Mouse (Mus musculus) stomach, embryonic 16.5 days (tissue): ENCODE results near the gene Mrpl47. TPM values are rescaled to one million over a fixed set of nuclear protein-coding genes. Genes with fewer than 3 reads are reported as not detected.
"Not testable (repeated sequence)": the region's sequence is repeated elsewhere in the genome, so short reads cannot be mapped to it uniquely, and the experiment has no call there.

Experiments
- ATAC-seq: fragments of 200-750 bp; cut with Nextera tagmentation; 2 replicates; pipeline ENCODE4 v1.8.0; 2017; ENCODE audit warnings: moderate number of reproducible peaks, moderate TSS enrichment; ENCODE audit not compliant: insufficient read depth, low FRiP score
- H3K27ac ChIP-seq: fragments of 300-500 bp; sonication (generic); 2 replicates; pipeline ENCODE4 v1.5.1; 2014; ENCODE audit warnings: low read length
- H3K27me3 ChIP-seq: fragments of 300-500 bp; sonication (generic); 2 replicates; pipeline ENCODE4 v1.6.1; 2014; ENCODE audit warnings: low read length, control low read depth, mixed read lengths; ENCODE audit not compliant: control insufficient read depth, insufficient read depth
- H3K36me3 ChIP-seq: fragments of 300-500 bp; sonication (generic); 2 replicates; pipeline ENCODE4 v1.6.1; 2014; ENCODE audit warnings: low read length; ENCODE audit not compliant: control insufficient read depth, insufficient read depth
- H3K4me1 ChIP-seq: fragments of 300-500 bp; sonication (generic); 2 replicates; pipeline ENCODE4 v1.6.1; 2014; ENCODE audit warnings: low read length, control low read depth, mixed read lengths; ENCODE audit not compliant: control insufficient read depth, insufficient read depth
- H3K4me2 ChIP-seq: fragments of 300-500 bp; sonication (generic); 2 replicates; pipeline ENCODE4 v1.6.1; 2014; ENCODE audit warnings: low read depth, low read length, mixed read lengths
- H3K4me3 ChIP-seq: fragments of 300-500 bp; sonication (generic); replicated peaks from 2 replicates; pipeline ENCODE4 v1.5.1; 2014; ENCODE audit warnings: mild to moderate bottlenecking, low read length
- H3K9ac ChIP-seq: fragments of 300-500 bp; sonication (generic); 2 replicates; pipeline ENCODE4 v1.6.1; 2014; ENCODE audit warnings: low read length
- H3K9me3 ChIP-seq: fragments of 300-500 bp; sonication (generic); replicated peaks from 2 replicates; pipeline ENCODE4 v1.6.1; 2016; ENCODE audit warnings: low read length, control low read depth; ENCODE audit not compliant: control insufficient read depth
- WGBS: fragments of 180-500 bp; shearing (Covaris S2); extraction: QIAGEN DNeasy Blood & Tissue Kit; methylation state at CpG from one replicate; pipeline ENCODE4 v1.1.7; 2014; 5-methylcytosine and 5-hydroxymethylcytosine counted together
- polyA plus RNA-seq: library from polyadenylated mRNA; unstranded; fragments of >200 nt; fragmentation: Nextera tagmentation; extraction: Ambion mirVana; gene quantifications from 2 replicates; pipeline ENCODE4 v1.2.1, GENCODE M21; 2015

Gene Mrpl47
- polyA plus RNA-seq, 1 experiment from 2014 or later, result 28.1 TPM

GRCm38 (mm10) chr3:32713711-32714110 is 23.7 kb downstream of the Mrpl47 start:
- no peak overlapping the region for H3K4me2 ChIP-seq
- 92% methylated on average over 3 of the region's 3 CpGs for WGBS
- no peak overlapping the region for H3K27ac ChIP-seq
- H3K4me1 ChIP-seq, result peaks cover 6% of the 10 kb centered on the region; the same call in 1 of the 2 replicates
- no peaks in the 10 kb centered on the region for H3K27me3 ChIP-seq
- H3K9me3 ChIP-seq, result no peaks in the 10 kb centered on the region
- H3K9ac ChIP-seq, result no peak overlapping the region
- ATAC-seq, result no peak
- H3K4me3 ChIP-seq, result no peak overlapping the region
- peaks cover 21% of the 10 kb centered on the region; the same call in 1 of the 2 replicates for H3K36me3 ChIP-seq

- 6% methylated on average over 9 of the region's 9 CpGs for WGBS
- peak overlapping the region; percentile 100 for H3K4me3 ChIP-seq
- H3K27me3 ChIP-seq, result no peaks in the 10 kb centered on the region
Observed at GRCm38 (mm10) chr3:32709388-32709787, 28.0 kb downstream of the Mrpl47 start.

GRCm38 (mm10) chr3:32708368-32709231 is 28.8 kb downstream of the Mrpl47 start:
- H3K27ac ChIP-seq, result peak overlapping the region; percentile 91
- peaks cover 10% of the 10 kb centered on the region; the same call in 1 of the 2 replicates for H3K36me3 ChIP-seq
- H3K9ac ChIP-seq, result peak overlapping the region; percentile 95
- no peaks in the 10 kb centered on the region for H3K27me3 ChIP-seq
- ATAC-seq, result peak; percentile 100
- peaks cover 6% of the 10 kb centered on the region; the same call in 1 of the 2 replicates for H3K4me1 ChIP-seq
- H3K4me3 ChIP-seq, result peak overlapping the region; percentile 100
- peak overlapping the region; percentile 82 for H3K4me2 ChIP-seq
- under 1% methylated on average over 90 of the region's 90 CpGs for WGBS
- H3K9me3 ChIP-seq, result no peaks in the 10 kb centered on the region

More at GRCm38 (mm10) chr3:32709388-32709787, 28.0 kb downstream of the Mrpl47 start:
- Histone ChIP-seq H3K4me2 (peak overlapping the region; percentile 82), H3K4me1 (peaks cover 6% of the 10 kb centered on the region; the same call in 1 of the 2 replicates), H3K36me3 (peaks cover 10% of the 10 kb centered on the region; the same call in 1 of the 2 replicates), H3K9me3 (no peaks in the 10 kb centered on the region), H3K9ac (peak overlapping the region; percentile 95), H3K27ac (peak overlapping the region; percentile 91)
- ATAC-seq, result no peak

GRCm38 (mm10) chr3:32708052-32708367 is 29.4 kb downstream of the Mrpl47 start:
- ATAC-seq, result no peak
- Histone ChIP-seq H3K27me3 (no peaks in the 10 kb centered on the region), H3K36me3 (peaks cover 8% of the 10 kb centered on the region; the same call in 1 of the 2 replicates), H3K4me1 (peaks cover 6% of the 10 kb centered on the region; the same call in 1 of the 2 replicates), H3K9ac (0 out of 2 replicates have a peak overlapping the region, but pooled peaks have one; percentile 58), H3K27ac (0 out of 2 replicates have a peak overlapping the region, but pooled peaks have one; percentile 18), H3K4me2 (peak overlapping the region; percentile 59), H3K9me3 (no peaks in the 10 kb centered on the region), H3K4me3 (peak overlapping the region; percentile 100)
- WGBS, result 4% methylated on average over 4 of the region's 4 CpGs

GRCm38 (mm10) chr3:32705647-32706348 is 31.6 kb downstream of the Mrpl47 start, which contains the start of gene Actl6a:
TSS of gene Actl6a (plus strand) at chr3:32706298.
- H3K27ac ChIP-seq, H3K27me3 ChIP-seq, ATAC-seq, H3K4me3 ChIP-seq, H3K9ac ChIP-seq, H3K4me1 ChIP-seq, H3K4me2 ChIP-seq, H3K36me3 ChIP-seq, H3K9me3 ChIP-seq: not testable (repeated sequence)
- WGBS, result 76% methylated on average over 9 of the region's 9 CpGs

GRCm38 (mm10) chr3:32704632-32705031 is 32.8 kb downstream of the Mrpl47 start:
- ATAC-seq, result not testable (repeated sequence)

GRCm38 (mm10) chr3:32704021-32704420 is 33.4 kb downstream of the Mrpl47 start:
- H3K36me3 ChIP-seq, H3K9me3 ChIP-seq, H3K27ac ChIP-seq, ATAC-seq, H3K4me1 ChIP-seq, H3K4me2 ChIP-seq, H3K27me3 ChIP-seq, H3K4me3 ChIP-seq, H3K9ac ChIP-seq: not testable (repeated sequence)
- 88% methylated on average over 6 of the region's 6 CpGs for WGBS

More at GRCm38 (mm10) chr3:32704632-32705031, 32.8 kb downstream of the Mrpl47 start:
- not testable (repeated sequence) for H3K4me3 ChIP-seq, H3K9me3 ChIP-seq, H3K27ac ChIP-seq, H3K4me2 ChIP-seq, H3K4me1 ChIP-seq, H3K27me3 ChIP-seq, H3K36me3 ChIP-seq, H3K9ac ChIP-seq
- 81% methylated on average over 10 of the region's 10 CpGs for WGBS

GRCm38 (mm10) chr3:32698228-32698863 is 39.1 kb downstream of the Mrpl47 start:
- no peaks in the 10 kb centered on the region for H3K4me1 ChIP-seq
- H3K27ac ChIP-seq, result no peak overlapping the region
- no peak overlapping the region for H3K4me2 ChIP-seq
- H3K36me3 ChIP-seq, result no peaks in the 10 kb centered on the region
- H3K9me3 ChIP-seq, result no peaks in the 10 kb centered on the region
- no peaks in the 10 kb centered on the region for H3K27me3 ChIP-seq
- 38% methylated on average over 7 of the region's 7 CpGs for WGBS
- no peak overlapping the region for H3K4me3 ChIP-seq
- H3K9ac ChIP-seq, result no peak overlapping the region
- 0 out of 2 replicates have a peak, but pooled peaks have one; percentile 47 for ATAC-seq
